Mouse (Mus musculus): ENCODE results near the gene Lama2. TPM values are rescaled to one million over a fixed set of nuclear protein-coding genes. Genes with fewer than 3 reads are reported as not detected.

Gene Lama2
- total RNA-seq, 2 experiments from 2014 or later: not detected

DNA sequence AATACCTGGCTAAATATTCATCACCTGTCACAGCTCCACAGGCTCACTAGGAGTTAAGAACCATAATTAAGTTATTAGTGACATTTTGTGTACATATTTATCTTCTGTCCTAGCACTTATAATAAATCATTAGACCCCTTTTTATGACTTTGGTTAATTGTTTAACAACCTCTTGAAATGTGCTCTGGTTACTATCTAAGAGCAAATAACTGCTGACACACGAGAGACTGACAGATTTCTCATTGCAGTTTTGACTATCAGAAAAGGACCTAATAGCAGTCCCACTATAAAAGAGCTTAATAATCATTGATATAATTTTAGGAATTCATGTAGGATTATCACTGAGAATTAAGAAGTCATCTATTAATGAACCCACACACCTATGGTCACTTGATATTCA lies 421.1 kb downstream of the Lama2 start:
- no peak for ATAC-seq (replicated peaks; ENCODE audit: low FRiP score, poor library complexity, severe bottlenecking)

DNA sequence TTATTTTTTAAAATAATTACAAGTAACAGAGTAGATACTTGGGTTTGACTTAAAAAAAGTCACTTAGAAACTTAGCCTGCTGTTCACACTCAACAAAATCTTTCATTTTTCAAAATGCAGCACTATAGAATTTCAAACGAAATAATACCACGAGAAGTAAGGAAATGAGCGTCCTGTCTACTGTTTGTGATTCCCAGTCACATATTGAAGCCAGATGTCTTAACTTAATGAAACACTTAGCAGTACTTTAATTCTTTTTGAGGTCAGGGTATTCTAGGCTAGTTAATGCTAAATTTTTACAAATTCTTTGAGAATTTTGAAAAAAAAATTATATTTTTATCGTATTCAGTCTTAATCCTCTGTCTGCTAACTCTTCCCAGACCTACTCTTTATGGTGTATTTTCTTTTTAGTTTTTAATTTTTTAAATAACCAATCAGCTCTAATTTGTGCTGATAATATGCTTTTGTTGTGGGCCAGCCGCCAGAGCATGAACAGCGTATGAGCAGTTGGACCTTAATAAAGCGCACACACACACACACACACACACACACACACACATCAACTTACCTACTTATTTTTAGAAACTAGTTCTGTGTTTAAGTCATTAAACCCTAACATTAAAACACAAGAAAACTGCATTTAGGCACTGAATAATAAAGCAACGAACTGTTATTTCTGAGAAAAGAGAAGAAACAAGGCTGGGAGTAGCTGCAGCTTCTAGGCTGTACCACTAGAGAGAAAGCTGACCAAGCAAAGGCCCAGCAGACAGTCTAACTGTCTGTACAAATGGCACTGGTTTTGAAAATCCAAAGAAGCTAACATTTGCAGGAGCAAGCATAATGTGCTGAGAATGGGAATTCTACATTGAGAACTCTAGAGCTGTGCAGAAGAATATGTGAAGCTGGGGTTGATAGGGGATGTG lies 425.3 kb downstream of the Lama2 start:
- no peak for ATAC-seq (replicated peaks; ENCODE audit: low FRiP score, poor library complexity, severe bottlenecking)

DNA sequence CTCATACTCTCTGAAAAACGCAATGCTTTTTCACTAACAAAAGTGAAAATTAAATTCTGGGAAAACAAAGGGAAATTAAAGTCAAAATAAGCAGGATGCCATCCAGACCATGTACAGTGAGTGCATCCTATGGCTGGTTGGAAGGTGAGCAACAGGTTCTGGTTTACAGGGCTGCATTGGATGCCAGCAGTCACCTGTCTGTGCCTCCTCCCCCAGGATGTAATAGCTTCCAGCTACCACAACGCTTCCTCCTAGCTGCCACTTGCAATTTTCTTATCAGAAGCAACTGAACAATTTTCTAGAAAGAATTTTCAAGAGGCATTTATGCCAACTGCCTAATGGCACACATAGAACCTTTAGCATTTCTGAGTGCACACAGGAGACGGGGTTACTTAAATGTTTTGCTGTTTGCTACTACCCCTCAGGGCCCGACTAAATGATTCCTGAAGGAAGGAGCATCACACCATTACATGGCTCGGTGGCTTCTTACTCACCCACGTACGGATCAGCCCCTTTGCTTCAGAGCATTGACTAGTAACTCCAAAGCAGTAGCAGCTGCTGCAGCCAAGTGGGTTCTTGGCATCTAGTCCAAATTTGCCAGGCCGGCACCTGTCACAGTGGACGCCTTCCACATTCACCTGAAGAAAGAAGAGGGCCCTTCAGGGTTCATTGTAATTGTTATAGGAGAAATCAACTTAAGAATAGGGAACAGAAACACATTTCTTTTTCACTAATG lies 430.8 kb downstream of the Lama2 start:
- ATAC-seq (replicated peaks; ENCODE audit: low FRiP score, poor library complexity, severe bottlenecking): no peak

DNA sequence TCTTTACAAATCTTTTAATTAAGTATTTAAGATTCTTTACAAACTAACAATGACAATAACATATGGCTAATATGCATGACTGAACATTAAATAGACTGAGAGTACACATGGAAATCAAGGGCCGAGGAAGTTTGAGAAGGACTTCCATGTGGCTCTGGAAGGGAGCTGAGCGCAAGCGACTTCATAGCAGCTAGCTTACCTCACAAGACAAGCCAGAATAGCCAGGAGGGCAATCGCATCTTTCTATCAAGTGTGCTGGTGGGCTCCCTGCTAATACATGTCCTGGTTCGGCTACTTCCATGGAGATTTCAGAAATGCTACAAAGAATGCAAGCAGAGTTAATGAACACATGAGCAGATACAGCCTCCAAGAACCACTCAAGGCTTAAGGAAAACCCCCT lies 435.4 kb downstream of the Lama2 start:
- ATAC-seq (replicated peaks; ENCODE audit: low FRiP score, poor library complexity, severe bottlenecking): no peak

DNA sequence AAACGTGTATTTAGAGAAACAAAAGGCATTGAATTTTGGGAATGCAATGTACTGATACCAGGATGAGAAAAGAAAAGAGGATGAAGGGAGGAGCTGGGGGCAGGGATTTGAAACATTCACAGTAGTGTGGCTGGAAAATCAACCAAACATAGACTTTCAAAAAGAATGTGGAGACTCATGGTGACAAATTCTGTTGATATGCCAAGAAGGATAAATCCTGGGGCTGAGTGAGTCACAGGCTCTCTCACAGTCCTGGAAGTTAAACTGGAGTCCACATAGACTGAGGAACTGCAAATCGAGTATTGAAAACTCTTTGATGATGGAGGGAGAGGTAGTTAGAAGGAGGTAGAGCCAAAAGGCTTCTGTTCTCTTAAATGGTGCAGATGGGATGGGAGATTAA lies 445.3 kb downstream of the Lama2 start:
- no peak for ATAC-seq (replicated peaks; ENCODE audit: low FRiP score, poor library complexity, severe bottlenecking)

DNA sequence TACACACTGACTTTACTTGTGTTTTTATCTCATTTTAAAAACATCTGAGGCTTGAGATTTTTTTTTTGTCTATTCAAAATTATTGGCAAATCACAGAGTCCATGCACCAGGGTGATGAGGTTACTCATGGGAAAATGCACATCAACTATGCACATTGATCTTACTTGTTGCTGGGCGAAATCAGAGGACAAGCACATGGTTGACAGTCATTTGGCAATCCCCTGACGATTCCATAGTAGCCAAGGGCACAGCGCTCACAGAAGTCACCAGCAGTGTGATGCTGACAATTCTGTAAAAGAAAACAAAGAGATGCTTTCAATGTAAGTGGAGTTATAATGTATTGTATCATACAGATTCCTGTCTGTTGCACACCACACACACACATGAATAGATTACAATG lies 454.8 kb downstream of the Lama2 start:
- no peak for ATAC-seq (replicated peaks; ENCODE audit: low FRiP score, poor library complexity, severe bottlenecking)

DNA sequence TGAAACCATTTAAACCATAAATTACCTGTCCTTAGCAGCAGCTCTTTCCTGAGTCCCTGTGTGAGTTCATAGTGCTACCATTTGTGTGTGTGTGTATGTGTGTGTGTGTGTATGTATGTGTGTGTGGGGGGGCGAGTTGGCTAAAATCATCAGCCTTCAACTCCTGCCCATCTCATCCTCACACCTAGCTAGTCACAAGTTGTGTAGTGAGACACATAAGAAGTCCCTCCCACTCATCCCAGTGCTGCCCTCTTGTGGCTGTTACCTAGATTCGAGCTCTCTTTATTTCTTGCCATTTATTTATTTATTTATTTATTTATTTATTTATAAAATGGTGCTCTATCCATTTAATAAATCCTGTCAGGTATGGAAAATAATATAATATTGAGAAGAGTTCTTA lies 457.2 kb downstream of the Lama2 start:
- no peak for ATAC-seq (replicated peaks; ENCODE audit: low FRiP score, poor library complexity, severe bottlenecking)

DNA sequence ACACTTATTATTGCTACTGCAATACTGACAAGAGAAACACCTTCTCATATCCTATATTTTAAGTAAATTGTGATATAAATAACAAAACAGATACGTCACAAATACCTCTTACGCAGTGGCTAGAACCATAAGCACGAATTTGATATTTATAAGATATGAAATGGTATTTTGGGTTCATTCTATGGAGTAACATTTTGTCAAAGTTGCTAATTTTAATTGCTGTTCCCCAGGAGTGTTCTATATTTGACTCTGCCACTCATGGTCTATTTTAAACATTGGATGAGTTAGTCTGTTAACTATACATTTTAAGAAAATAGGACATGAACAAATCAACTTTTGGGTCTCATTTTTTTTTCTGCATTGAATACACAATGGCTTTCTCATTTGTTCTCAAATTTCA lies 469.3 kb downstream of the Lama2 start:
- no peak for ATAC-seq (replicated peaks; ENCODE audit: low FRiP score, poor library complexity, severe bottlenecking)

DNA sequence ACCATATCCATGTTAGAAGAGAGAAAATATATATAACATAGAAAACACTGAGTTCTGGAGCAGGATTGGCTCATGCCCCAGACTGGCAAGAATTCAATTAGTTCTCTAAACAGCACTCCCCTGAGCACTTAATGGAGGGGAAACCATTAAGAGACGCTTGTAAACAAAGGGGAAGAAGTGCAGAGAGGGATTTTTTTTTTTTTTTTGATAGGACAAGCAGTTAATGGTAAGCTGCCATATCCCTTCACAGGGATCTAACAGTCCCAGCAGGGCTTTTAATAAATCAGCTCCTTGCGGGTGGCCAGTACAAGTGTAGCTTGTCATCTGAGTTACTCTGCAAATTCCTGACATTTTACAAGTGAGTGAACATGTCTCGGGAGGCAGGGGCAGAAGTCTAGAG lies 479.1 kb downstream of the Lama2 start:
- no peak for ATAC-seq (replicated peaks; ENCODE audit: low FRiP score, poor library complexity, severe bottlenecking)

DNA sequence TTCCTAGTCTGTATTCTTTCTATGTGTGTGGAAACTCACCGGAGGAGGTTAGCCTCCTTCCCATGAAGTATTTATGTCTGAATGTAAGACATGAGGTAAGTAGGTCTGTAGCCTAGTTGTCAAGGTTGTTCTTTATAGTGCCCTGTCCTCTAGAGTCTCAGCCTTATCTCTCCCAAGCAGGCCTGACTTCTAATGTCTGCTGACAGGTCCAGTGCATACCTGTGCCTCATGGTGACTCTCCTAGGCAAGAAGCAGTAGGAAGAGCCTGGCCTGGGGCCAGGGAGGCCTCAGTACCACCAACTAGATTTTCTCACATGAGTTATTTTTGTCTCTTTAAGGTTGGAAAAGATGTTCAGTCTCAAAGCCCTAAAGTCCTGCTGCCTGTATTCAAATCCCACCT lies 483.8 kb downstream of the Lama2 start:
- ATAC-seq (replicated peaks; ENCODE audit: low FRiP score, poor library complexity, severe bottlenecking): no peak

DNA sequence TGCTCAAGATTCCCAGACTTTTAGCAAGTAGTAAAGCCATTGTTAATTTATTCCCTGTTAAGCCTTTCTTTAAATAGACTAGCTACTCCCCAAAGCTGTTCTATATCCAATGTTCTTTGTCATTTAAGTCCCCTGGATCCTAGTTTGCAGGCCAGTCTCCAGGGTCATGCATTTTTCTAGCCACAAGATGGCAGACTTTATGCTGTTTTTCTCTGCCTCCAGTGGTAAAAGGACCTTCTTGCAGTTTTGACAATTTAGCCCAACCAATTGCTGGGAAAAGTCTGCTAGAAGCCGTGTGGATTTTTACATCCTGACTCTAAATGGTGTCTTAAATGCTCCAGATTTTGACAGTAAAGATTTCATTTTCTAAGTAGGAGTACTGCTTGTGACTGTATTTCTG lies 486.4 kb downstream of the Lama2 start:
- ATAC-seq (replicated peaks; ENCODE audit: low FRiP score, poor library complexity, severe bottlenecking): no peak

DNA sequence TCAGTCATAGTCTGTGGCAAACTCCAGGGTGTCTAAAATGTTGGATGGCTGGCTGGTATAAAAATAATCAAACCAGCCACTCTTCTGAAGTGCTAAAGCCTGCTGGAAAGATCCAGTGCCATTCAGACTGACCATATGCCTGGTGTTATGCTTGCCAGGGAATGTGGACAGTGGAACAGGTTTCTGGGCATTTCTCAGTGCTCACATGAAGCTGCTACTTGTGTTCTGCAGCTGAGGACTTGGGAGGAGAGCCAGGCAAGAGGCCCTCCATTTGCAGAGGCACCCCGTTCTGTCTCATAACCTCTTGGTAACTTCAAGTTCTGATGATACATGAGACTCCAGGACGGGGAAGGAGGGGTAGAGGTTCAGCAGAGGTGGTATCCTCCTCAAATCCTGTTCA lies 492.1 kb downstream of the Lama2 start:
- ATAC-seq (replicated peaks; ENCODE audit: low FRiP score, poor library complexity, severe bottlenecking): no peak

DNA sequence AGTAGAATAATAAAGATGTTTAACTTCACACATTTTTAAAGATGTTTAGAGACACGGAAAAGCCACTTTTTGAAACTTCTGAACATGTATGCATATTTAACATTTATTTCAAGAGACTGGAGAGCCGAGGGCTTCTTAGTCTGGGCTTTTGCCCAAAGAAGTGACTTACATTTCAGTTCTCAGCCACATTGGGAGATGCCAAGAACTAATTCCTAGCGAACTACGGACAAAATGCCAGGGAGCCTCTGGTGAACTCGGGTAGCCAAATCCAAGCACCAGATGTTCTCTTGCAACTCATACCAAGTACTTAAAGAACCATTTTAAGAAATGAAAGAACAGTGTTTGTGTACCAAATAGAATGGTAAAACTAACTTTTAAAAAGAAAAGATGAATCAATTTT lies 495.8 kb downstream of the Lama2 start:
- no peak for ATAC-seq (replicated peaks; ENCODE audit: low FRiP score, poor library complexity, severe bottlenecking)

DNA sequence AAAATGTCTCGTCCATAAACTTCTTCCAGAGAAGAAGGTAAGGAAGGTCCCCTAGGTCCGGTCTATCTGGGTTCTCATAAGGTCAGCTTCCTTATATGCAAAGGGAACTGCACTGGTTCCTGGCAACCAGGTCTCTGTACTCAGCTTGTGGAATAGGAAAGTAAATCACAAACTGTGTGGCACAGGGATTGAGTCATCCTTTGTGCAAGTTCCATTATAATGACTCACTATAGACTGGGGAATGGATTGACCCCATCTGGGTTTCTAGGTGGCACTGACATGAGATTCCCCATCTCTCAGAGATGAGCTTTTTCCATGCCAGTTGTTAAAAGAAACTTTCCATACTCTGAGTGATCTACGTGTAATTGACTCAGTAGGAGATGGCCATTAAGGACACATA lies 501.7 kb downstream of the Lama2 start:
- no peak for ATAC-seq (replicated peaks; ENCODE audit: low FRiP score, poor library complexity, severe bottlenecking)

DNA sequence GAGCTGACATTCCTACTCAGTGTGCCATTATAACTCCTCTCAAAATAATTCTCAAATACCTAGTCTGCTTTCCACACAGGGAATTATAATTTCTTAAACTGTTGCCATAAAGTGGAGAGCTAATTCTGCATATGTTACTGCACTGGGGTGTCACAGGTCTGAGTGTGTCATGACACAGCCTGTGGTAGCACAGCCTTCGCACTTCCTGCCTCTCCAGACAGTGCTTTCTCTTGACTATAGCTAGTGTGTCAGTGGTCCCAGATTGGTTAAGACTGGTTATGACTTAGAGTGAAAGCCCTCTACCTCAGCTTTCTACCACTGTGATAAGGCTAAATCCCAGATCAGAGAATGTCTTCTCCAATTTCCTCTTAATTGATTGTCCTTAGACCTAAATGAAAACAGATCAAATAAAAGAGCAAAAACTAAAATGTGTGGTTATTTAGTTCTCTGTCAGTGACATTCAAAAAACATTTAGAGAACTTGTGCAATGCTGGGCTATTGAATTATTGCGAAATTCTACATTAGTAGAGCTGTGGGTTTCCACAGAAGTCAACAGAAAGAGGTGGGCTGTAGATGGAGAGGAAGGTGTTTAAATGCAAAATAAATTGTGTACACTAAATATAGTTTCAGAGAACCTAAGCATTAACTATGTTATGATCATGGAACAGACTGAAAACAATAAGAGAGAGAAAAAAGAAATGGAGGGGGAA lies 502.5 kb downstream of the Lama2 start:
- ATAC-seq (replicated peaks; ENCODE audit: low FRiP score, poor library complexity, severe bottlenecking): no peak

DNA sequence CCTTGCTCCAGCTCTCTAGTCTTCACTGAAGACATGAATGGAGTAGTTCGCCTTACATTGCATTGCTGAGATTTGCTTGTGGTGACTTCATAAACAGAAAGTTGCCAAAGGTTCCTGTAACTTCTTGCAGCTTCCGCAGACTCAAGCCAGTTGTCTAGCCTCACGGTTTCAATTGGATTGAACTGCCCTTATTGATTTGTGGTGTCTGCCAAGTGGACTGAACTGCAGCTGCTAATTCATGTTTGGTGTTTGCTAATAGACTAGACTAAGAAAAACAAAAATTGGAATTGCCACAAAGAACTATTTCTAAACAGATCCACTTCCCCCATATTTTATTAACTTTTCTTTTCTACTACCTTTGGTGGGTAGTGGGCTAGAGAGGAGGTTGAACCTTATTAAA lies 505.4 kb downstream of the Lama2 start:
- ATAC-seq (replicated peaks; ENCODE audit: low FRiP score, poor library complexity, severe bottlenecking): no peak

DNA sequence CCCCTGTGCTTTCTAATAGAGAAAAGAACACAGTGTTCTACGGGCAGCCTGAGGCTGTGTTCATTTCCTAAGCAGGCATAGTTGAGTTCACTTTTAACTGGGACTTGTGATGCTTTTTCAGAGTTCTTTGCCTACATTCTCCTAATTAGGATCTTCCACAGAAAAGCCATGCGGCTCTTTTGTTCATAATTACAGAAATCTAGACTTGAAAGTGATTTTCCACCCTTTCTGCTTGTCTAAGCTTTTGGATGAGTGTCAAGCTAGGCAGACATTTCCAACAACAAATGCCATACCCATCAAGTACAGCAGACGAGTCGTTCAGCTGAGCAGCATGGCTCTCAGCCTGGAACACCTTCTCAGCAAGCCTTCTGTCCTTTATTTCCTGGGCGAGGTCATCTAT lies 515.7 kb downstream of the Lama2 start:
- no peak for ATAC-seq (replicated peaks; ENCODE audit: low FRiP score, poor library complexity, severe bottlenecking)

DNA sequence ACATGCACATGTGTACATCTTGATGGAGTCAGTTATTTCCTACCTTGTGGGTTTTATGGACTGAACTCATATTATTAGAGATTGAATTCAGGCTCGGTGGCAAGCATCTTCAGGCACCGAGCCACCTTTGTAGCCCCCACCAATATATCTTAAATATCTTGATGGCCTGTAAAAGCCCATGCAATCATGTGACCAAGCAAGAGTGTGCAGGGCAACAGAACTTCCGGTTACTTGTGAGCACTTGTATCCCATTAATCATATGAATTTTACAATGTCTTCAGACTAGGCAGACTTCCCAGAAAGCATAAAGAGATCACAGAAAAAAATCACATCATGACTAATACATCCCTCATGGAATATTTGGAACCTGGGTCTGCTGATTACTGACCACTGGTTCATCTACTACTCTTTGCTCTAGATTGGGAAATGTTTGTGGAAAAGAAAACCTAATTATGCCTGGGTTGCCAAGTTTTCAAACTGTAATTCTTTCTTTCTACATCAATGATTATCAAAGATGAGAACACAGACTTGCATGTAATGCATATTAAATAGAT lies 517.7 kb downstream of the Lama2 start:
- no peak for ATAC-seq (replicated peaks; ENCODE audit: low FRiP score, poor library complexity, severe bottlenecking)

DNA sequence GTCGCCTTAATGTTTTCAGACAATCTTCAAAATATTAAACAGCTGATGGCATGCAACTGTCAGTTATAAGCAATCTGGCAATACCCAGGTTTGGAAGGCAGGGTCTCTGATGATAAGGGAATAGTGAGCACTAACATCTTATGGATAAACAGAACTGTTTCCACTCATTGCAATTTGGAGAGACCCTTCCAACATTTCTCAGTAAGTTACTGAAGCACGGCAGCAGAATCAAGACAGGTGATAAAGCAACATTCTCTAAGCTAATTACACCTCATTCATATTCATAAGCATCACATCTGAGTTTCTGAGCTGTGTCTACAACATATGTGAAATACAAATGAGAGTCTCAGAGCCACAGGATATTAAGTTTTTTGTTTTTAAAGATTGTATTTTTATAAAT lies 542.4 kb downstream of the Lama2 start:
- ATAC-seq (replicated peaks; ENCODE audit: low FRiP score, poor library complexity, severe bottlenecking): no peak

DNA sequence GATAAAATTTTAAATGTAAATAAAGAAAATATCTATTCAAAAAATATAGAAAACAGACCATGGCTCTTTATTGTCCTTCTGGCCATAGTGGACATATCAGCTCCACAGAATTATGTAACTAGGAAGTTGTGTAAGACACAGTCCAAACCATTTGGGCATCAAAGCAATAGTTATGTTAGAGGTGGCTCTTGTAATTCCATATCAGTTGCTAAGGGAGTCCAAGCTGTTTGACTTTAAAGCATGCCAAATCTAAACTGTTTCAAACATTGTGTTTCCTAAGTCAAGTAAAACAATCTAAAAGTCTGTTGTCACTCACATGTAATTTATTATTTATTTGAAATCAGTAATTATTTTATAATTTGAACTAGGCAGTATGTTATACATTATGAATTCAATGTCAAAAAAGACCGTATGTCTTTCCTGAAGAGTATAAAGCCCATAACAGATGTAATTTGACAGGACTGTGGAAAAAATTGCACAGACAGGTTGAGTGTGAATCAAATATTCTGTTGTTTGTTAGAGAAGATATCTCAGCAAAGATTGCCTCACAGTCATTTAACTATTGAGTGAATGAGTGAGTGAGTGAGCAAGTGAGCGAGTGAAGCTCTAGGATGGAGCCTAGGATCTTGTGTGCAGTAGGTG lies 550.6 kb downstream of the Lama2 start:
- ATAC-seq (replicated peaks; ENCODE audit: low FRiP score, poor library complexity, severe bottlenecking): no peak
